In the genomic region with DNA sequence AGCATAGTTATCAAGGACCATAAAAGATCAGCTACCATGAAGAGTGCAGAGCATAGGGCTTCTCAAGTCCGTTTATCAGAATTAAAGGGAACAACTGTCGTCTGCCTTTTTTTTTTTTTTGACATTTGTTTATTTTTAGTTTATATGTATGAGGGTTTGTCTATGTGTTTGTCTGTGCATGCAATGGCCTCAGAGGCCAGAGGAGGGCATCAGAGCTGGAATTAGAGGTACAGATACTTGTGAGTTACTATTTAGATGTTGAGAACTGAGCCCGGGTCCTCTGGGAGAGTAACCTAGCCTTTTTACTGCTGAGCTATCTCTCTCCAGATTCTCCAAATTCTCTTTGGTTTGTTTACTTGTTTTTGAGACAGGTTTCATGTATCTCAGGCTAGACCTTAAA, we compare ENCODE assay signal across 19 mouse cellular contexts. TPM values are rescaled to one million over a fixed set of nuclear protein-coding genes. Genes with fewer than 3 reads are reported as not detected.
A peak's percentile ranks its signal among the peaks of the same experiment; 100 is the strongest.
DNase-seq lines count a peak whose midpoint lies in the region; ATAC-seq and TF ChIP-seq lines count a peak whose summit lies in the region.
"Had no signal": no experiment of that assay in that cellular context is flagged by ENCODE, and none has a peak within 500 bp of the region (broad histone marks: within the 10 kb centered on the region; RNA-seq: fewer than 3 reads in every experiment).

No protein-coding gene starts in this region.

- intact Hi-C loops in left cerebral cortex, postnatal 14 days (cut with DNase I): no loop called here

- 77% methylated on average over 3 of the region's 3 CpGs for WGBS in kidney, adult 2 months
- 66% methylated on average over 3 of the region's 3 CpGs for WGBS in stomach, postnatal 0 days

- H3K27ac ChIP-seq in kidney, adult 2 months (ENCODE audit: insufficient read depth, low read depth, low read length): no peak overlapping the region
- H3K27ac ChIP-seq in stomach, postnatal 0 days (replicated peaks): no peak overlapping the region
- H3K27ac ChIP-seq: embryonic facial prominence, embryonic 10.5 days; kidney, embryonic 15.5 days; liver, embryonic 14.5 days had no signal

- H3K9ac ChIP-seq in stomach, postnatal 0 days (ENCODE audit: low read length): no peak overlapping the region
- H3K9ac ChIP-seq: kidney, embryonic 15.5 days; liver, embryonic 14.5 days had no signal

- ATAC-seq in stomach, postnatal 0 days (ENCODE audit: low FRiP score, low TSS enrichment): no peak
- ATAC-seq: forebrain, embryonic 16.5 days; intestine, postnatal 0 days had no signal

- H3K36me3 ChIP-seq in kidney, adult 2 months (ENCODE audit: control insufficient read depth, insufficient read depth, low read length): no peaks in the 10 kb centered on the region
- no peaks in the 10 kb centered on the region for H3K36me3 ChIP-seq in stomach, postnatal 0 days (ENCODE audit: control insufficient read depth, insufficient read depth, low read length)
- H3K36me3 ChIP-seq: embryonic facial prominence, embryonic 10.5 days; kidney, embryonic 15.5 days had no signal

- no peaks in the 10 kb centered on the region for H3K4me1 ChIP-seq in kidney, adult 2 months (ENCODE audit: control insufficient read depth, insufficient read depth, low read length)
- H3K4me1 ChIP-seq in stomach, postnatal 0 days (replicated peaks; ENCODE audit: control insufficient read depth, insufficient read depth): no peaks in the 10 kb centered on the region
- H3K4me1 ChIP-seq: embryonic facial prominence, embryonic 10.5 days; kidney, embryonic 15.5 days had no signal

- TF ChIP-seq EP300 in stomach, postnatal 0 days (optimal IDR thresholded peaks at IDR 0.05): no peak

- no peak for DNase-seq in kidney, adult 2 months
- no peak for DNase-seq in kidney, postnatal 4 days
- DNase-seq in testis, postnatal 10 days (ENCODE audit: low spot score): peak; percentile 26
- DNase-seq in testis, postnatal 14 days (ENCODE audit: low spot score): no peak
- DNase-seq in MEL-GATA-1-ER (ENCODE audit: extremely low read depth, low read depth): peak; percentile 10
- DNase-seq in stomach, postnatal 0 days (ENCODE audit: low spot score): no peak
- DNase-seq in layer of hippocampus, adult 8-10 months (ENCODE audit: low spot score in 2 of 2): no peak
- DNase-seq in left cerebral cortex, postnatal 14 days (ENCODE audit: low spot score in 2 of 2): no peak
- DNase-seq: adrenal gland, postnatal 14 days; cerebellum, adult 8-10 months; gastrocnemius, postnatal 36 days; layer of hippocampus, postnatal 36 days had no signal

- no peak overlapping the region for H3K4me2 ChIP-seq in stomach, postnatal 0 days (replicated peaks; ENCODE audit: low read depth)
- H3K4me2 ChIP-seq: heart, embryonic 11.5 days; kidney, embryonic 15.5 days; midbrain, embryonic 11.5 days had no signal

- no peak overlapping the region for H3K4me3 ChIP-seq in kidney, adult 2 months (ENCODE audit: insufficient read depth, low read depth, low read length)
- no peak overlapping the region for H3K4me3 ChIP-seq in stomach, postnatal 0 days (ENCODE audit: low read depth, low read length)
- H3K4me3 ChIP-seq: embryonic facial prominence, embryonic 10.5 days; kidney, embryonic 15.5 days had no signal

- TF ChIP-seq POLR2A in kidney, adult 2 months (IDR thresholded peaks at IDR 0.05; ENCODE audit: low read depth, low read length): no peak

- no peaks in the 10 kb centered on the region for H3K27me3 ChIP-seq in kidney, adult 2 months (replicated peaks; ENCODE audit: control insufficient read depth, insufficient read depth, low read length)
- no peaks in the 10 kb centered on the region for H3K27me3 ChIP-seq in stomach, postnatal 0 days (ENCODE audit: control insufficient read depth, insufficient read depth, low read length)
- H3K27me3 ChIP-seq: kidney, embryonic 15.5 days had no signal

- no peaks in the 10 kb centered on the region for H3K9me3 ChIP-seq in stomach, postnatal 0 days (ENCODE audit: control insufficient read depth, low read length)

- 0 out of 2 replicates have a peak, but pooled peaks have one; percentile 19 for TF ChIP-seq CTCF in kidney, adult 2 months (conservative IDR thresholded peaks at IDR 0.05; ENCODE audit: insufficient read depth, insufficient read length, low read depth, low read length)
- peak; percentile 26; the same call in 1 of the 2 replicates for TF ChIP-seq CTCF in stomach, postnatal 0 days (IDR thresholded peaks at IDR 0.05; ENCODE audit: low read depth)

RNA-seq across cellular contexts. Expression of a gene that starts 27.1 kb away (rescaled TPM):
- polyA plus RNA-seq in kidney, adult 2 months (2012; rRNA removed): 6.8 and 8.2 TPM in 2 replicates
- 16.9 and 17.9 TPM in 2 replicates for polyA plus RNA-seq in stomach, postnatal 0 days (2015; fragmentation: Nextera tagmentation; extraction: Ambion mirVana)
- total RNA-seq in layer of hippocampus, adult 8-10 months (2022): 10 to 100 TPM; 42.1 to 46.7 (median 44.4) TPM
- 10 to 100 TPM; 34.7 to 34.9 TPM for total RNA-seq in left cerebral cortex, postnatal 14 days (2021)

RNA-seq across cellular contexts. Expression of a gene that starts 44.8 kb away (rescaled TPM):
- polyA plus RNA-seq in kidney, adult 2 months (2012; rRNA removed): 15.7 and 17.9 TPM in 2 replicates
- 18.7 and 20.2 TPM in 2 replicates for polyA plus RNA-seq in stomach, postnatal 0 days (2015; fragmentation: Nextera tagmentation; extraction: Ambion mirVana)
- 10 to 100 TPM; 27.3 to 32.3 (median 29.8) TPM for total RNA-seq in layer of hippocampus, adult 8-10 months (2022)
- 10 to 100 TPM; 24.9 to 28.2 TPM for total RNA-seq in left cerebral cortex, postnatal 14 days (2021)

RNA-seq across cellular contexts. Expression of a gene that starts 51.3 kb away (rescaled TPM):
- 7.7 and 13.0 TPM in 2 replicates for polyA plus RNA-seq in kidney, adult 2 months (2012; rRNA removed)
- 39.0 and 39.9 TPM in 2 replicates for polyA plus RNA-seq in stomach, postnatal 0 days (2015; fragmentation: Nextera tagmentation; extraction: Ambion mirVana)
- 10 to 100 TPM; 29.3 to 36.5 (median 35.4) TPM for total RNA-seq in layer of hippocampus, adult 8-10 months (2022)
- 10 to 100 TPM; 29.3 to 31.2 TPM for total RNA-seq in left cerebral cortex, postnatal 14 days (2021)

Comparison
In these comparisons a context has a peak if more than half of its experiments do, and no peak if none do; other contexts are left out.
1. DNase-seq: peak in testis, postnatal 10 days (single experiment) and MEL-GATA-1-ER (single experiment); none in kidney, adult 2 months (single experiment), kidney, postnatal 4 days (0 of 2), testis, postnatal 14 days (single experiment), stomach, postnatal 0 days (single experiment), layer of hippocampus, adult 8-10 months (0 of 2) and left cerebral cortex, postnatal 14 days (0 of 2).